Mouse (Mus musculus) CH12.LX (cell line): ENCODE data around the gene Stk24. TPM values are rescaled to one million over a fixed set of nuclear protein-coding genes. Genes with fewer than 3 reads are reported as not detected.
A peak's percentile ranks its signal among the peaks of the same experiment; 100 is the strongest.

Source experiments
- DNase-seq: peaks from one replicate; pipeline ENCODE4 v3.0.0-alpha.2; 2013; ENCODE audit errors: extremely low read depth
- H3K27ac ChIP-seq: 2 replicates; pipeline ENCODE4 v1.5.1; 2012; ENCODE audit warnings: low read depth, mild to moderate bottlenecking, control low read depth, moderate library complexity; ENCODE audit not compliant: insufficient read depth
- H3K27me3 ChIP-seq: replicated peaks from 2 replicates; pipeline ENCODE3; 2012; ENCODE audit warnings: inconsistent platforms
- H3K36me3 ChIP-seq, 2 experiments: replicated peaks in 1 of 2; 2 replicates each; pipeline versions ENCODE3 to v1.6.1; 2012; ENCODE audit warnings: inconsistent platforms in 1 of 2, low read length in 1 of 2, mild to moderate bottlenecking in 1 of 2, mixed read lengths in 1 of 2, moderate library complexity in 1 of 2; ENCODE audit not compliant: control insufficient read depth in 1 of 2, insufficient read depth in 1 of 2
- H3K4me1 ChIP-seq, 2 experiments: 2 replicates each; pipeline ENCODE4 v1.6.1; 2012; ENCODE audit warnings: inconsistent platforms in 1 of 2, moderate library complexity in 1 of 2; ENCODE audit not compliant: insufficient read depth in 2 of 2, control insufficient read depth in 1 of 2
- H3K4me2 ChIP-seq: 2 replicates; pipeline ENCODE4 v1.6.1; 2012; ENCODE audit warnings: low read depth, mild to moderate bottlenecking, control low read depth; ENCODE audit not compliant: poor library complexity, insufficient read depth, severe bottlenecking
- H3K4me3 ChIP-seq, 3 experiments: fragments of 150-350 bp in 1 of 3; sonication (generic) in 1 of 3; replicated peaks in 1 of 3; 2 replicates each; pipeline versions ENCODE3 to v1.5.1; 2011 to 2012; ENCODE audit warnings: low read depth in 2 of 3, low read length in 2 of 3, mild to moderate bottlenecking in 2 of 3, moderate library complexity in 2 of 3, control low read depth in 1 of 3, improper control_type of control experiment in 1 of 3, inconsistent platforms in 1 of 3, mixed read lengths in 1 of 3; ENCODE audit not compliant: poor library complexity in 1 of 3
- H3K79me2 ChIP-seq: replicated peaks from 2 replicates; pipeline ENCODE4 v1.6.1; 2012; ENCODE audit warnings: mild to moderate bottlenecking, moderate library complexity; ENCODE audit not compliant: control insufficient read depth, poor library complexity, insufficient read depth, severe bottlenecking; ENCODE audit errors: extremely low read depth
- H3K9ac ChIP-seq: 2 replicates; pipeline ENCODE4 v1.6.1; 2012; ENCODE audit warnings: low read depth, mild to moderate bottlenecking, control low read depth, moderate library complexity; ENCODE audit not compliant: insufficient read depth
- H3K9me3 ChIP-seq: replicated peaks from 2 replicates; pipeline ENCODE3; 2012; ENCODE audit warnings: low read length, inconsistent platforms, mixed read lengths
- BHLHE40 ChIP-seq: IDR thresholded peaks from 2 replicates; pipeline ENCODE4 v1.6.1; 2011; ENCODE audit warnings: mild to moderate bottlenecking, low read depth, low read length, improper control_type of control experiment
- CHD2 ChIP-seq: IDR thresholded peaks from 2 replicates; pipeline ENCODE4 v1.6.1; 2011; ENCODE audit warnings: low read length, improper control_type of control experiment
- CTCF ChIP-seq, 2 experiments: IDR thresholded peaks in 1 of 2; conservative IDR thresholded peaks in 1 of 2; 2 replicates each; pipeline ENCODE4 v1.5.1; 2011 to 2012; ENCODE audit warnings: low read depth in 2 of 2, low read length in 2 of 2, improper control_type of control experiment in 1 of 2, inconsistent platforms in 1 of 2, mild to moderate bottlenecking in 1 of 2, moderate library complexity in 1 of 2
- EP300 ChIP-seq: IDR thresholded peaks from 2 replicates; pipeline ENCODE4 v1.6.1; 2011; ENCODE audit warnings: low read length, improper control_type of control experiment
- ETS1 ChIP-seq: conservative IDR thresholded peaks from 2 replicates; pipeline ENCODE4 v1.6.1; 2012; ENCODE audit warnings: low read depth, mild to moderate bottlenecking, inconsistent platforms, low read length, improper control_type of control experiment, moderate library complexity
- IRF4 ChIP-seq: IDR thresholded peaks from 2 replicates; pipeline ENCODE4 v1.6.1; 2014; ENCODE audit warnings: low read depth, mild to moderate bottlenecking, inconsistent platforms, low read length, improper control_type of control experiment
- JUN ChIP-seq: IDR thresholded peaks from 2 replicates; pipeline ENCODE4 v1.6.1; 2011; ENCODE audit warnings: low read depth, mild to moderate bottlenecking, low read length, improper control_type of control experiment, moderate library complexity; ENCODE audit not compliant: insufficient read depth
- JUND ChIP-seq: conservative IDR thresholded peaks from 2 replicates; pipeline ENCODE4 v1.6.1; 2011; ENCODE audit warnings: low read depth, low read length, improper control_type of control experiment
- MAZ ChIP-seq: IDR thresholded peaks from 2 replicates; pipeline ENCODE4 v1.6.1; 2012; ENCODE audit warnings: low read depth, mild to moderate bottlenecking, inconsistent platforms, low read length, improper control_type of control experiment, moderate library complexity
- NELFE ChIP-seq: IDR thresholded peaks from 2 replicates; pipeline ENCODE4 v1.6.1; 2011; ENCODE audit warnings: low read depth, low read length, improper control_type of control experiment
- NRF1 ChIP-seq: IDR thresholded peaks from 2 replicates; pipeline ENCODE4 v1.6.1; 2014; ENCODE audit warnings: low read depth, mild to moderate bottlenecking, inconsistent platforms, low read length, improper control_type of control experiment, moderate library complexity
- PAX5 ChIP-seq: IDR thresholded peaks from 2 replicates; pipeline ENCODE4 v1.6.1; 2012; ENCODE audit warnings: low read length, inconsistent platforms, mixed read lengths
- POLR2A ChIP-seq: IDR thresholded peaks from 2 replicates; pipeline ENCODE4 v1.6.1; 2011; ENCODE audit warnings: low read depth, mild to moderate bottlenecking, improper control_type of control experiment, low read length
- POLR2AphosphoS2 ChIP-seq: IDR thresholded peaks from 2 replicates; pipeline ENCODE4 v1.6.1; 2011; ENCODE audit warnings: low read depth, low read length, improper control_type of control experiment
- RAD21 ChIP-seq: IDR thresholded peaks from 2 replicates; pipeline ENCODE4 v1.6.1; 2011; ENCODE audit warnings: low read depth, mild to moderate bottlenecking, low read length, improper control_type of control experiment, moderate library complexity
- SIN3A ChIP-seq: IDR thresholded peaks from 2 replicates; pipeline ENCODE4 v1.6.1; 2012; ENCODE audit warnings: low read length, improper control_type of control experiment, inconsistent platforms
- SMC3 ChIP-seq: IDR thresholded peaks from 2 replicates; pipeline ENCODE4 v1.6.1; 2011; ENCODE audit warnings: low read depth, low read length, improper control_type of control experiment
- TBP ChIP-seq: conservative IDR thresholded peaks from 2 replicates; pipeline ENCODE4 v1.6.1; 2011; ENCODE audit warnings: low read depth, low read length, improper control_type of control experiment
- UBTF ChIP-seq: IDR thresholded peaks from 2 replicates; pipeline ENCODE4 v1.6.1; 2012; ENCODE audit warnings: low read depth, mild to moderate bottlenecking, inconsistent platforms, low read length, improper control_type of control experiment, moderate library complexity
- USF1 ChIP-seq: IDR thresholded peaks from 2 replicates; pipeline ENCODE4 v1.6.1; 2014; ENCODE audit warnings: low read depth, mild to moderate bottlenecking, inconsistent platforms, low read length, improper control_type of control experiment
- ZNF384 ChIP-seq: IDR thresholded peaks from 2 replicates; pipeline ENCODE4 v1.6.1; 2012; ENCODE audit warnings: low read depth, low read length, improper control_type of control experiment, inconsistent platforms
- dilution Hi-C: fragments of 300-500 bp; cut with MboI; formaldehyde crosslinking; loops from 2 replicates; pipeline ENCODE4 v1.14.3; 2020; ENCODE audit warnings: low sequenced_read_pairs; ENCODE audit not compliant: extremely low pct_unique_long_range_greater_than_20kb, extremely low pct_ligation_motif_present
- in situ Hi-C: fragments of 300-500 bp; cut with MboI; formaldehyde crosslinking; loops from 3 replicates; pipeline ENCODE4 v1.14.3; 2019; ENCODE audit warnings: low sequenced_read_pairs, low pct_ligation_motif_present, low pct_unique_long_range_greater_than_20kb, mixed read lengths
- polyA plus RNA-seq: library from polyadenylated mRNA; unstranded; fragments of >175 nt; gene quantifications from 2 replicates; pipeline ENCODE4 v1.2.1, GENCODE M21; 2012; ENCODE audit warnings: low read depth; ENCODE audit not compliant: insufficient read length
- total RNA-seq, 2 experiments: library from RNA; depleted of rRNA; stranded (reverse); fragments of 300-350 nt in 1 of 2; fragments of >200 nt in 1 of 2; gene quantifications; 2 replicates each; pipeline ENCODE4 v1.2.3; 2012 to 2014

Gene Stk24
- total and polyA plus RNA-seq, 3 experiments = 35.5 to 96.7 (median 52.7) TPM

GRCm38 (mm10) chr14:121361319-121362114, 18.3 kb downstream of the Stk24 start:
- no peaks in the 10 kb centered on the region for H3K27me3 ChIP-seq
- peaks cover 14 to 84% of the 10 kb centered on the region in 2 experiments for H3K36me3 ChIP-seq
- peaks cover 12 to 95% of the 10 kb centered on the region in 2 experiments for H3K4me1 ChIP-seq
- dilution Hi-C loops (no loop called here), in situ Hi-C loops (no loop called here)
- H3K9me3 ChIP-seq = peaks cover 9% of the 10 kb centered on the region
- H3K4me3 ChIP-seq = no peak overlapping the region
- TF ChIP-seq CTCF (conservative IDR thresholded peaks at IDR 0.05 in 1 of 2, IDR thresholded peaks at IDR 0.05 in 1 of 2; ENCODE audit: low read depth in 2 of 2, low read length in 2 of 2) = peak in 1 of 2 experiments; percentile 34; a peak in 2 of 4 replicates
- TF ChIP-seq ETS1 = no peak
- no peak for TF ChIP-seq ZNF384
- TF ChIP-seq RAD21 = peak; percentile 28
- no peak overlapping the region for H3K9ac ChIP-seq
- H3K4me2 ChIP-seq = no peak overlapping the region
- peaks cover 93% of the 10 kb centered on the region for H3K79me2 ChIP-seq
- H3K27ac ChIP-seq = no peak overlapping the region
- no peak for DNase-seq

- Histone ChIP-seq H3K27ac (no peak overlapping the region), H3K9me3 (peaks cover 9% of the 10 kb centered on the region), H3K27me3 (no peaks in the 10 kb centered on the region), H3K4me1 (peaks cover 2 to 93% of the 10 kb centered on the region in 2 experiments; a peak in 3 of 4 replicates), H3K36me3 (peaks cover 14 to 89% of the 10 kb centered on the region in 2 experiments), H3K4me2 (no peak overlapping the region), H3K4me3 (no peak overlapping the region), H3K9ac (no peak overlapping the region), H3K79me2 (peaks cover 95% of the 10 kb centered on the region)
- TF ChIP-seq TBP = no peak
- no peak for TF ChIP-seq IRF4
- TF ChIP-seq NELFE = no peak
- TF ChIP-seq MAZ = no peak
- TF ChIP-seq POLR2A = no peak
- TF ChIP-seq PAX5 = no peak
- TF ChIP-seq EP300 = no peak
- TF ChIP-seq ZNF384 = no peak
- no peak for TF ChIP-seq CHD2
- no peak for TF ChIP-seq JUND
- TF ChIP-seq BHLHE40 = no peak
- no peak for TF ChIP-seq USF1
- TF ChIP-seq JUN = no peak
- TF ChIP-seq ETS1 = no peak
- no peak for TF ChIP-seq UBTF
- no peak for TF ChIP-seq SMC3
- no peak for TF ChIP-seq POLR2AphosphoS2
- no peak for TF ChIP-seq NRF1
- no peak for TF ChIP-seq SIN3A
- DNase-seq = no peak
- dilution Hi-C loops (no loop called here), in situ Hi-C loops (no loop called here)
Observed at GRCm38 (mm10) chr14:121359850-121360249, 20.0 kb downstream of the Stk24 start.
